Mouse (Mus musculus): ENCODE results near the gene Med4.
"Not testable (repeated sequence)": the region's sequence is repeated elsewhere in the genome, so short reads cannot be mapped to it uniquely, and the experiment has no call there.

GRCm38 (mm10) chr14:73528661-73529060, 18.8 kb downstream of the Med4 start:
- not testable (repeated sequence) for TF ChIP-seq CTCF (IDR thresholded peaks at IDR 0.05; ENCODE audit: low read depth, low read length); POLR2A (IDR thresholded peaks at IDR 0.05; ENCODE audit: borderline replicate concordance, low read depth, low read length)
